Mouse (Mus musculus): ENCODE data around the gene Rcan2. TPM values are rescaled to one million over a fixed set of nuclear protein-coding genes. Genes with fewer than 3 reads are reported as not detected.

The Rcan2 gene
- 79.8 and 93.1 TPM in 2 replicates for polyA plus RNA-seq (2021; fragmentation: Nextera tagmentation)
- long read RNA-seq, experiment 1, transcript Rcan2-206 (5 exons, 2,914 nt) = minor isoform, 16 of 72 reads
- long read RNA-seq, experiment 1, transcript Rcan2-201 (4 exons, 3,313 nt) = major isoform, 38 of 72 reads
- long read RNA-seq, experiment 1, partial matches to known transcripts = 2 of 72 reads
- long read RNA-seq, experiment 1, other reads (novel, unspliced or antisense) = 14 of 72 reads
- long read RNA-seq, experiment 2, transcript Rcan2-206 (5 exons, 2,914 nt) = minor isoform, 255 of 784 reads
- long read RNA-seq, experiment 2, transcript Rcan2-201 (4 exons, 3,313 nt) = major isoform, 427 of 784 reads
- long read RNA-seq, experiment 2, transcript Rcan2-204 (5 exons, 1,003 nt) = minor isoform, 46 of 784 reads
- long read RNA-seq, experiment 2, partial matches to known transcripts = 46 of 784 reads
- long read RNA-seq, experiment 2, other reads (novel, unspliced or antisense) = 9 of 784 reads

GRCm38 (mm10) chr17:43801077-43801476 is at the start of gene Rcan2:
TSS of gene Rcan2 (plus strand) at chr17:43801351.

GRCm38 (mm10) chr17:44078631-44079350 is 277.6 kb downstream of the Rcan2 start, which contains the start of gene Enpp5:
TSS of gene Enpp5 (plus strand) at chr17:44078813.

Other genes starting within 250 kb of the Rcan2 start
- gene Pla2g7, start 233.3 kb upstream of the Rcan2 start, polyA plus RNA-seq (2021; fragmentation: Nextera tagmentation) = 267 and 317 TPM in 2 replicates
- gene Tdrd6, start 171.1 kb upstream of the Rcan2 start, polyA plus RNA-seq (2021; fragmentation: Nextera tagmentation) = 0.14 and 0.16 TPM in 2 replicates
- 15.3 and 17.5 TPM in 2 replicates for gene Slc25a27, start 134.1 kb upstream of the Rcan2 start, polyA plus RNA-seq (2021; fragmentation: Nextera tagmentation)
- 0.35 and 1.3 TPM in 2 replicates for gene Cyp39a1, start 133.9 kb upstream of the Rcan2 start, polyA plus RNA-seq (2021; fragmentation: Nextera tagmentation)